Mouse (Mus musculus) limb, embryonic 14.5 days (tissue): ENCODE measurements at regions not wholly inside any gene's neighbourhood (a gene's known extent, or its start where the extent isn't known, plus 50 kb on each side); places are given as distances from the start of the nearest gene placed in this dataset.

ENCODE experiments used
- ATAC-seq: fragments of 200-750 bp; cut with Nextera tagmentation; 2 replicates; pipeline ENCODE4 v1.8.0; 2017; ENCODE audit warnings: low read depth, moderate number of reproducible peaks, moderate TSS enrichment; ENCODE audit not compliant: low FRiP score
- DNase-seq: peaks from one replicate; pipeline ENCODE4 v3.0.0-alpha.2; 2015; ENCODE audit warnings: low spot score
- H3K27ac ChIP-seq: fragments of 300-500 bp; sonication (generic); replicated peaks from 2 replicates; pipeline ENCODE4 v1.5.1; 2014; ENCODE audit warnings: low read depth, mild to moderate bottlenecking, low read length, moderate library complexity, mixed read lengths
- H3K27me3 ChIP-seq: fragments of 300-500 bp; sonication (generic); 2 replicates; pipeline ENCODE4 v1.6.1; 2014; ENCODE audit warnings: low read length, mixed read lengths; ENCODE audit not compliant: control insufficient read depth, insufficient read depth
- H3K36me3 ChIP-seq: fragments of 300-500 bp; sonication (generic); 2 replicates; pipeline ENCODE4 v1.6.1; 2014; ENCODE audit warnings: mild to moderate bottlenecking, low read length, moderate library complexity, mixed read lengths; ENCODE audit not compliant: control insufficient read depth, insufficient read depth
- H3K4me1 ChIP-seq: fragments of 300-500 bp; sonication (generic); 2 replicates; pipeline ENCODE4 v1.6.1; 2014; ENCODE audit warnings: antibody characterized with exemption, low read length, mixed read lengths; ENCODE audit not compliant: control insufficient read depth, insufficient read depth
- H3K4me2 ChIP-seq: fragments of 300-500 bp; sonication (generic); replicated peaks from 2 replicates; pipeline ENCODE4 v1.6.1; 2014; ENCODE audit warnings: low read depth, mild to moderate bottlenecking, low read length, moderate library complexity; ENCODE audit not compliant: severe bottlenecking
- H3K4me3 ChIP-seq: fragments of 300-500 bp; sonication (generic); replicated peaks from 2 replicates; pipeline ENCODE4 v1.5.1; 2014; ENCODE audit warnings: low read length
- H3K9ac ChIP-seq: fragments of 300-500 bp; sonication (generic); 2 replicates; pipeline ENCODE4 v1.6.1; 2014; ENCODE audit warnings: mild to moderate bottlenecking, low read depth, low read length, moderate library complexity; ENCODE audit not compliant: severe bottlenecking
- H3K9me3 ChIP-seq: fragments of 300-500 bp; sonication (generic); 2 replicates; pipeline ENCODE4 v1.6.1; 2016; ENCODE audit warnings: low read length; ENCODE audit not compliant: control insufficient read depth
- POLR2A ChIP-seq: fragments of 200-500 bp; IDR thresholded peaks from 2 replicates; pipeline ENCODE4 v1.8.0; 2012; ENCODE audit warnings: inconsistent platforms, mild to moderate bottlenecking, moderate library complexity, borderline replicate concordance; ENCODE audit not compliant: insufficient read depth, insufficient read length; ENCODE audit errors: extremely low read depth
- WGBS: fragments of 180-500 bp; shearing (Covaris S2); extraction: QIAGEN DNeasy Blood & Tissue Kit; methylation state at CpG from one replicate; pipeline ENCODE4 v1.1.7; 2014; 5-methylcytosine and 5-hydroxymethylcytosine counted together

DNA sequence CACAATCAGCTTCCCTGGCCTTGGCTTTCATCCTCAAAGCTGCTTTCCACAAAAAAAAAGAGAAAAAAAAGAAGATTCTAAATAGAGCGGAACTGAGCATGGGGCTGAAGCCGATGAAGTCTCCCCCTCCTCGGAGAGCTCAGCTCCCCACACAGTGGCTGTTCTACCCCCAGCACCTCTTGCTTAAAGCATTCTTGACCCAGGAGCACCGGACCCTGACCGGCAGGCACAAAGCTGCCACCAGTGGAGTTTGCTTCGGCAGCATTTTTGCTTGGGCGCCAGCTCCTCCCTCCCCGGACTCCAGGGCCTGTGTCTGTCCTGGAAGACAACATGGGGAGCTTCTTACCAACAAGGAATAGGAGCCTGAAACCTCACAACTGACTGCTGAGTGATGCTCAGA, 249.4 kb downstream of the Sox9 start:
- DNase-seq (no peak), ATAC-seq (no peak)
- Histone ChIP-seq H3K4me1 (no peaks in the 10 kb centered on the region), H3K4me3 (no peak overlapping the region), H3K9ac (no peak overlapping the region), H3K27me3 (no peaks in the 10 kb centered on the region), H3K9me3 (no peaks in the 10 kb centered on the region), H3K27ac (no peak overlapping the region), H3K4me2 (no peak overlapping the region), H3K36me3 (no peaks in the 10 kb centered on the region)
- no peak for TF ChIP-seq POLR2A
- 87% methylated on average over 8 of the region's 8 CpGs for WGBS

DNA sequence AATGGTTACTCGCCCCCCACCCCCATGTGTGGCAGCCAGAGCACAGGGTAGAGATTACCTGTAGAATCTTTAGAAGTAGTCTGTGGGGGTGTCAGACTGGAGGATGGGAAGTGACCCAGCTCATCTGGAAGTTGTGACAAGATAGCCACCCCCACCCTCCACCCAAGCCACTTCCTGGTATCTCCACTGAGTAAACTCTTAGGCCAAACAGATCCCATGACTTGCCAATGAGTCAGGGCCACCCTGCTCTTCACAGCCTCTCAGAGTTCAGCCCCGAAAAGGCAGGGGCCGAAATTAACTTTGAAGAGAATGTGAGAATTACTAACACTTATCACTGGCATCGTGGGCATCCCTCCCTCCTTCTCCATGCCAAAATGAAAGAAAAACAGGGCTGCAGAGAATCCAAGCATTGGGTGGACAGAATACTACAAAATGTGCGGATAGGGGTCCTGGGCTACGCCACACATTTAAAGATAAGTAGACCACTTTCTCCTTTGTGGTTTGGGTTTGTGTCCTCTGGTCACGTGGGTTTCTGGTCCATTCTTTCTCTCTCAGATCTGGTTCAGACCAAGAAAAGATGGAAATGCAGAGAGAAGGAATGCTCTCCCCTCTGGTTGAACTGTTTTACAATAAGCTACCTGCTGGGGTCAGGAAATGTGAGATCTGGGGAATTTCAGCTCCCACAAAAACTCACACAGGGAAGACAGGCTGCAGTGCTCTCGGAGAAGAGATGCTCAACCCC, 250.6 kb downstream of the Sox9 start:
- WGBS: 79% methylated on average over 8 of the region's 8 CpGs
- DNase-seq (no peak), ATAC-seq (no peak)
- TF ChIP-seq POLR2A: no peak
- Histone ChIP-seq H3K27me3 (no peaks in the 10 kb centered on the region), H3K4me2 (no peak overlapping the region), H3K4me3 (no peak overlapping the region), H3K36me3 (no peaks in the 10 kb centered on the region), H3K9me3 (no peaks in the 10 kb centered on the region), H3K9ac (no peak overlapping the region), H3K4me1 (no peaks in the 10 kb centered on the region), H3K27ac (no peak overlapping the region)

DNA sequence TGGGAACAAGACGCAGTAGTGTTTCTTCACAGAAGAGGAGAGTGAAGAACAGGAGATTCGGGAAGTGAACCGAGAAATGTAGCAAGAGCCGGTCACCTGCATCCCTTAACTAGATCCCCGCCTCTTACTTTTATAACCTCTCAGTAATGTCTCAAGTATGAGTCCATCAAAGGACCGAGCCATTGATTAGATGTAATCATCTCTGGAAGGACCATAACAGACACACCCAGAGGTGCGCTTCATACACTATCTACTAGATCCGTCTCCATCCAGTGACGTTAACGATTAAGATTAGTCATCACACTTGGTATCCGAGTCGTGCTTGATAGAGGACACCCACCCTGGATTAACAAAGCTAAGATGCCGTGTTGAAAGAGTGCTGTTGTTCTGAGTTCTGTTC, 252.9 kb downstream of the Sox9 start:
- no peak for TF ChIP-seq POLR2A
- Histone ChIP-seq H3K9me3 (no peaks in the 10 kb centered on the region), H3K9ac (no peak overlapping the region), H3K4me2 (no peak overlapping the region), H3K36me3 (no peaks in the 10 kb centered on the region), H3K27ac (no peak overlapping the region), H3K27me3 (no peaks in the 10 kb centered on the region), H3K4me1 (no peaks in the 10 kb centered on the region), H3K4me3 (no peak overlapping the region)
- ATAC-seq: no peak
- no peak for DNase-seq
- 91% methylated on average over 13 of the region's 13 CpGs for WGBS

DNA sequence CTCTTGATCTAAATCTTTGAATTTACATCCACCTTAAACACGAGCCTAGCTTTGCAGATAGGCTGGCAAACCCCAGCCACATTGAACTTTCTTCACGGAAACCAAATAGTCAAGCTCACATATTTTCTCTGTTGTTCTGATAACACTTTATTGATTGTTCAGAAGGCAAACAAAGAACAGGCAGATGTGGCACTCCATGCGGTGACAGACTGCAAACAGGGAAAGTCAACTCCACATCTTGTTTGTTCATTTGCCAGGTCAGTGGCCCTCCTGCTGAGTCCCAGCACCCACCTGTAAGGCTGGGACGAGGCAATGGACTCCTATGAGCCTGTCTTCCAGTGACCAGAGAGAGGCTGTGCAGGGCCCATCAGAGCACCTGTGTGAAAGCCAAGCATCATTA, 255.7 kb downstream of the Sox9 start:
- Histone ChIP-seq H3K4me3 (no peak overlapping the region), H3K4me1 (no peaks in the 10 kb centered on the region), H3K4me2 (no peak overlapping the region), H3K36me3 (no peaks in the 10 kb centered on the region), H3K27me3 (no peaks in the 10 kb centered on the region), H3K27ac (no peak overlapping the region), H3K9me3 (no peaks in the 10 kb centered on the region), H3K9ac (no peak overlapping the region)
- no peak for DNase-seq
- 80% methylated on average over 4 of the region's 4 CpGs for WGBS
- ATAC-seq: no peak
- TF ChIP-seq POLR2A: no peak

DNA sequence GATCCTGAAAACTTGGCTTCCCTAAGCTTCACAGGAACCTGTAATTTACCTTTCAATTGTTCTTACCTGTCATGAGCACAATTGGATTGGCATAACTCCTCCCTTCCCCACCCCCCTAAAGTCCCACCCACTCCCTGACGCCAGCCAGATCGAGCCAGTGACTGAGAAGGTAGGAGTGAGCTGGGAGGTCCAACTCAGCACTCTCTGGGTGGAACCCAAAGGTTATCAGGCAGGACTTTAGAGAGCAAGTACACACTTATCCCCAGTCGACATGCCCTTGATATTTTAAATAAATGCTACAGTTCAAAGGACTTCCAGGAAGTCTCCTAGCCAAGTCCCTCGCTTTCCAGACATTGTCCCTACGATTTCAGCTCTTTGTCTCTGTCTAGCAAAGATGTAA, 260.7 kb downstream of the Sox9 start:
- no peak for TF ChIP-seq POLR2A
- Histone ChIP-seq H3K4me1 (peaks cover 8% of the 10 kb centered on the region; the same call in 1 of the 2 replicates), H3K36me3 (no peaks in the 10 kb centered on the region), H3K27ac (no peak overlapping the region), H3K9ac (no peak overlapping the region), H3K27me3 (no peaks in the 10 kb centered on the region), H3K4me3 (no peak overlapping the region), H3K9me3 (no peaks in the 10 kb centered on the region), H3K4me2 (no peak overlapping the region)
- 47% methylated on average over 5 of the region's 5 CpGs for WGBS
- ATAC-seq: no peak
- DNase-seq: no peak
